Mouse (Mus musculus) E14TG2a.4 (cell line): ENCODE results near the gene Gm20388.
A peak's percentile ranks its signal among the peaks of the same experiment; 100 is the strongest.

Experiments
- CTCF ChIP-seq: conservative IDR thresholded peaks from 2 replicates; pipeline ENCODE4 v1.5.1; 2014; ENCODE audit warnings: low read length
- NANOG ChIP-seq: IDR thresholded peaks from 2 replicates; pipeline ENCODE4 v1.6.1; 2014; ENCODE audit warnings: borderline replicate concordance, low read length, mixed read lengths
- POU5F1 ChIP-seq: IDR thresholded peaks from 2 replicates; pipeline ENCODE4 v1.6.1; 2014; ENCODE audit warnings: low read length, borderline replicate concordance

- TF ChIP-seq CTCF (peak; percentile 93), POU5F1 (no peak), NANOG (no peak)
Observed at GRCm38 (mm10) chr8:120179027-120179431, 268.4 kb downstream of the Gm20388 start.
